Mouse (Mus musculus) CD4-positive helper T cell, adult 2 months (primary cell): Measurements from ENCODE around the gene Lrrc47.

ENCODE experiments used
- DNase-seq: peaks from one replicate; pipeline ENCODE4 v3.0.0-alpha.2; 2012; ENCODE audit warnings: low read depth, missing footprints, low spot score

Lrrc47 gene

GRCm38 (mm10) chr4:154023754-154024601 is 12.4 kb downstream of the Lrrc47 start:
- no peak for DNase-seq

DNA sequence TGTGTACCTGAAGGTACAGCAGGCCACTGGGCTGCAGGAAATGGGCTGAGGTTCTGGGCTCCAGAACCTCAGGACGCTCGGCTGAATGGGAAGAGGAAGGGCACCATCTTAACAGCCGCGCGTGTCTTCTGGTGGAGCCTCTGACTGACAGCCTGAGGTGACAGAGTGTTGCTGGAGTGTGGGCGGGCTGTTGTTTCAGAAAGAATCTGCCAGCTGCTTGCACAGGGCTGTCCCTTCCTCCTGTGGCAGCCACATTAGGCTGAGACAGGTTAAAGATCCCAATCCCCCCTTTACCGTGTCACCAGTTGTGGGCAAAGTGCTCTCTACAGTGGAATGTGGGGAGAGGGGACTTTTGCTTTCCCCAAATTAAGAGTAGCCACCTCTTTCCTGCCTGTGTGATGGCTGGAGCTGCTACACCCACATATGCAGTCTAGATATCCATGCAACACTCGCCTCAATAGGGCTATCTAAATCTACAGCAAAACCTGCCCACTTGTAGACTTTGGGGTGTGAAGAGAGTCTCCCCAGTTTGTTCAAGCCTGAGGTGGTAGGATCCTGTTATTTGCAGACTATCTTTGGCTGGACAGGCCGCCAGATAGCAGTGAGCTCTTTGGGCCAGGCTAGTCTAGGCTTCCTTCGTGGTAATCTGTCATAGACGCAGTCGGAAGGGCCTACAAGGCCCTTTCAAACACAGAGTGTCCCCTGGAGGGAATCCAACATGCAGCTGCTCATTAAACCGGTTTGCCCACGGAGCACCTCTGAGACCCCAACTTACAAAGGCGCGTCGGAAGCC is 13.4 kb downstream of the Lrrc47 start:
- DNase-seq = no peak

GRCm38 (mm10) chr4:154025641-154026440 is 14.3 kb downstream of the Lrrc47 start, which contains the start of gene Smim1:
Gene Smim1 (minus strand): TSS chr4:154026230.
- DNase-seq = no peak

- DNase-seq = no peak
These were observed 14.9 kb downstream of the Lrrc47 start for GRCm38 (mm10) chr4:154026441-154026761.

GRCm38 (mm10) chr4:154028066-154028465 is 16.5 kb downstream of the Lrrc47 start:
- DNase-seq = no peak

DNA sequence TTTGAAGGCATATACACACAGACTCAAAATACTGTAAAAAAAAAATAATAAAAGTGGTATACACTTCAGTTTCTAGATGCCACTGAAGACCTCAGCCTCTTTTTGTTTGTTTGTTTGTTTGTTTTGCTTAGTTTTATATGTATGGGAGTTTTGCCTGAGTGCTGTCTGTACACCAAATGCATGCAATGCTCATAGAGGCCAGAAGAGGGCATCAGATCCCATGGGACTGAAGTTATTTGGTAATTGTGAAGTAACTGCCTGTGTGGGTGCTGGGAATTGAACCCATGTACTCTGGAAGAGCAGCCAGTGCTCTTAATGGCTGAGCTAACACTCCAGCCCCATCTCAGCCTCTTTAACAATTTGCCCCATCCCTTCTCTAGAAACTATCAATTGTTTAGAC is 17.1 kb downstream of the Lrrc47 start:
- no peak for DNase-seq

GRCm38 (mm10) chr4:154037123-154037522 is 25.6 kb downstream of the Lrrc47 start:
- no peak for DNase-seq

DNA sequence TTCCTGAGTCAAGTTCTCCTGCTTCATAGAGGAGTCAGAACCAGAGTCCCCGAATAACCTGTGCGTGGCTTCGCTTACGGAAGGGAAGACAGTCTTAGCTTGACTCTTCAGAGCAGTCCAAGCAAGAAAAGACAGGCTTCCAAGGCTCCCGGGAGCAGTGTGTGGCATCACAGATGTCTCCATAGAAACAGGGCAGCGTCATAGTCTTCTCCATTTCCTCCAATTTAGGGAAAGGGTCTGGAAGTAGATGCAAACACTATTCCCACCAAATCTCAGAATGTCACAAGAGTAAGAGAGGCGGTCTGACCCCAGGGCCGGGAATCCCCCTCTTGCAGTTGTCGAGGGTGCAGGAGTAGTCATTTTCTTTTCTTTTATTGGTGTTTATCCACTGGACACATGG is 31.0 kb downstream of the Lrrc47 start, which contains the start of gene Ccdc27:
Gene Ccdc27, minus strand, starts transcription at position 101 of the 400 bp plus-strand sequence.
- DNase-seq = no peak

GRCm38 (mm10) chr4:154045837-154046236 is 34.3 kb downstream of the Lrrc47 start:
- DNase-seq = no peak

DNA sequence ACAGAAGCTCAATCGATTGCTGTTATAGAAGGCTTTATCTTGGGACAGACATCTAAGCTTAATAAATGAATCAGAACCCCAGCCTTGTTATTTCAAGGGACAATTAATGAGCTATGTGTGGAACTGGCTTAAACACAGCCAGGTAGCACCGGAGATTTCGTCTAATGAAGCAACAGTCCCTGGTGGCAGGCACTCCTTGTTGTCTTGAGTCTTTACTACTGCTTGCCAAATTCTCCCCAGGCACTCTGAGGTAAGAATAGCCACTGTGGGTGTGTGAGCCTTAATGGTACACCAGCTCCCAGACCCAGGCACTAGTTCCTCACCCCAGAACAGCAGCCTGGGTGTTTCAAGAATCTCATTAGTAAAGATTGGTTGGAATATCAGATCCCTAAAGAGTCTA is 39.9 kb downstream of the Lrrc47 start:
- DNase-seq = no peak

DNA sequence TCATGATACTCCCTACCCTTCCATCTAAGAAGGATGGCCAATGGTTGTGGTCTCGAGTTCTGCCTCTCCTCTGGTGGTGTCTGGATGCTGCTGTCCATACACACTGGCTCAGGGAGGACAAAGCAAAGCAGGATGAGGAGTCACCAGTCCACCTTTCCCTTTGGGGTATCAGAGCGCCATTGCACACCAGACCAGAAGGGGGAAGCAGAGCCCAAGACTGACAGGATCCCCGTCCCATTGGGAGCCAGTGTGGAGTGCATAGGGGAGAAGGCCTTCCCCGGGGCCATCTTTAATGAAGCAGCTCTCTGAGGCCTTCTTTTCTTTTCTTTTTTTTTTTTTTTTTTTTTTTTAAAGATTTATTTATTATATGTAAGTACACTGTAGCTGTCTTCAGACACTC is 41.5 kb downstream of the Lrrc47 start:
- no peak for DNase-seq

GRCm38 (mm10) chr4:154055482-154055881 is 44.0 kb downstream of the Lrrc47 start:
- DNase-seq = no peak

DNA sequence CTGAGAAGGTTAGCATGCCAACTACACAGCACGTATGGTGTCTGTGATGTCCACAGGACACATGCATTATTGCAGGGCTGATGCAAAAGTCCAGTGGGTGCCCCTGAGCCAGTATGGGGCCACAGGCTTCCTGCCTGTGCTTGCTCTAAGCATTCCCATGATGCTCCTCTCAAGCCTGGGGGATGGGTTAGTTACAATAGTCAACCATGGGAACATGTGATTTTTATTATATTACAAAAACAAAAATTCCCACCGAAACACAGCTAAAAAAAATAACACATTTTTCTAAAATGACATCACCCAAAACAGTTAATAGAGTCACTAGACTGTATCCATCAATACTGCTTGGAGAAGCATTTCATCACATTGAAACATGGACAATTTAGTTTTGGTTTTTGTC is 44.5 kb downstream of the Lrrc47 start:
- DNase-seq = no peak

GRCm38 (mm10) chr4:154056661-154057060 is 45.1 kb downstream of the Lrrc47 start:
- no peak for DNase-seq

GRCm38 (mm10) chr4:154057696-154058095 is 46.2 kb downstream of the Lrrc47 start:
- DNase-seq = no peak

GRCm38 (mm10) chr4:154064827-154065773 is 53.6 kb downstream of the Lrrc47 start:
- DNase-seq = peak; percentile 39

GRCm38 (mm10) chr4:154070896-154071295 is 59.4 kb downstream of the Lrrc47 start:
- DNase-seq = no peak
